ENCODE assay signal across 8 mouse cellular contexts in genomic region chr12:73449069-73449468, GRCm38 (mm10).
DNase-seq lines count a peak whose midpoint lies in the region; ATAC-seq lines count a peak whose summit lies in the region.

No protein-coding gene starts in this region.

- intact Hi-C loops in left cerebral cortex, postnatal 36 days (cut with DNase I), result no loop called here

- H3K4me2 ChIP-seq in embryonic facial prominence, embryonic 15.5 days (replicated peaks), result peak overlapping the region; percentile 22; the same call in 1 of the 2 replicates
- H3K4me2 ChIP-seq in intestine, embryonic 16.5 days (ENCODE audit: low read depth, low read length), result 0 out of 2 replicates have a peak overlapping the region, but pooled peaks have one; percentile 13
- H3K4me2 ChIP-seq in lung, embryonic 16.5 days (ENCODE audit: low read depth, low read length), result peak overlapping the region; percentile 28

- no peaks in the 10 kb centered on the region for H3K27me3 ChIP-seq in embryonic facial prominence, embryonic 15.5 days
- H3K27me3 ChIP-seq in intestine, embryonic 16.5 days (replicated peaks; ENCODE audit: control insufficient read depth, insufficient read depth, low read length), result no peaks in the 10 kb centered on the region
- no peaks in the 10 kb centered on the region for H3K27me3 ChIP-seq in lung, embryonic 16.5 days (ENCODE audit: control insufficient read depth, insufficient read depth, low read depth, low read length)

- ATAC-seq in embryonic facial prominence, embryonic 15.5 days (ENCODE audit: insufficient number of reproducible peaks, low FRiP score, low TSS enrichment, low read depth), result peak; percentile 83
- no peak for ATAC-seq in intestine, embryonic 16.5 days
- ATAC-seq in lung, embryonic 16.5 days (ENCODE audit: low read depth), result peak; percentile 80

- H3K9me3 ChIP-seq in embryonic facial prominence, embryonic 15.5 days (replicated peaks), result no peaks in the 10 kb centered on the region
- no peaks in the 10 kb centered on the region for H3K9me3 ChIP-seq in intestine, embryonic 16.5 days (ENCODE audit: control insufficient read depth, low read length)
- peaks cover 2% of the 10 kb centered on the region; the same call in 1 of the 2 replicates for H3K9me3 ChIP-seq in lung, embryonic 16.5 days (ENCODE audit: control insufficient read depth, low read length)

- H3K4me3 ChIP-seq in embryonic facial prominence, embryonic 15.5 days (replicated peaks), result no peak overlapping the region
- H3K4me3 ChIP-seq in intestine, embryonic 16.5 days (ENCODE audit: low read length), result no peak overlapping the region
- peak overlapping the region; percentile 1; the same call in 1 of the 2 replicates for H3K4me3 ChIP-seq in lung, embryonic 16.5 days (ENCODE audit: low read length)

- H3K4me1 ChIP-seq in embryonic facial prominence, embryonic 15.5 days, result peaks cover 40% of the 10 kb centered on the region
- H3K4me1 ChIP-seq in intestine, embryonic 16.5 days (ENCODE audit: control insufficient read depth, insufficient read depth, low read length), result peaks cover 2% of the 10 kb centered on the region; the same call in 1 of the 2 replicates
- no peaks in the 10 kb centered on the region for H3K4me1 ChIP-seq in lung, embryonic 16.5 days (replicated peaks; ENCODE audit: control insufficient read depth, insufficient read depth, low read length)

- H3K36me3 ChIP-seq in embryonic facial prominence, embryonic 15.5 days, result no peaks in the 10 kb centered on the region
- no peaks in the 10 kb centered on the region for H3K36me3 ChIP-seq in intestine, embryonic 16.5 days (ENCODE audit: control insufficient read depth, insufficient read depth, low read length)
- H3K36me3 ChIP-seq in lung, embryonic 16.5 days (ENCODE audit: control insufficient read depth, insufficient read depth, low read length), result no peaks in the 10 kb centered on the region

- WGBS in embryonic facial prominence, embryonic 15.5 days, result 47% methylated on average over 9 of the region's 9 CpGs
- 49% methylated on average over 9 of the region's 9 CpGs for WGBS in intestine, embryonic 16.5 days
- WGBS in lung, embryonic 16.5 days, result 24% methylated on average over 9 of the region's 9 CpGs

- no peak overlapping the region for H3K9ac ChIP-seq in embryonic facial prominence, embryonic 15.5 days
- no peak overlapping the region for H3K9ac ChIP-seq in intestine, embryonic 16.5 days (ENCODE audit: low read depth, low read length)
- H3K9ac ChIP-seq in lung, embryonic 16.5 days (ENCODE audit: low read length), result no peak overlapping the region

- DNase-seq in embryo, embryonic 10 days (ENCODE audit: low spot score), result peak; percentile 58
- DNase-seq in embryo, embryonic 9.5 days (ENCODE audit: extremely low spot score), result no peak
- no peak for DNase-seq in left cerebral cortex, postnatal 36 days (ENCODE audit: low spot score in 2 of 2)
- no peak for DNase-seq in layer of hippocampus, adult 8-10 months (ENCODE audit: low spot score in 2 of 2)
- DNase-seq in layer of hippocampus, postnatal 25 days (ENCODE audit: extremely low spot score in 1 of 2, low spot score in 1 of 2), result no peak

- peak overlapping the region; percentile 63 for H3K27ac ChIP-seq in embryonic facial prominence, embryonic 15.5 days (replicated peaks)
- H3K27ac ChIP-seq in intestine, embryonic 16.5 days (ENCODE audit: low read length), result no peak overlapping the region
- no peak overlapping the region for H3K27ac ChIP-seq in lung, embryonic 16.5 days (ENCODE audit: low read length)
